Mouse (Mus musculus) right cerebral cortex, postnatal 14 days (tissue): ENCODE results near the gene Tmem120b.

ENCODE experiments used
- DNase-seq: peaks from one replicate; pipeline ENCODE4 v3.0.0; 2022

Gene Tmem120b

GRCm38 (mm10) chr5:123093077-123093633 lies 24.9 kb downstream of the Tmem120b start:
- DNase-seq, result no peak

- DNase-seq, result no peak
These were observed 26.2 kb downstream of the Tmem120b start for GRCm38 (mm10) chr5:123094238-123094991.

- no peak for DNase-seq
These were observed 28.1 kb downstream of the Tmem120b start for GRCm38 (mm10) chr5:123096299-123096698.

GRCm38 (mm10) chr5:123098487-123098886 lies 30.3 kb downstream of the Tmem120b start:
- DNase-seq, result no peak

- DNase-seq, result no peak
These were observed 34.2 kb downstream of the Tmem120b start for GRCm38 (mm10) chr5:123102376-123102775.

- DNase-seq, result no peak
These were observed 35.3 kb downstream of the Tmem120b start for GRCm38 (mm10) chr5:123103556-123103955.

GRCm38 (mm10) chr5:123104769-123105168 lies 36.6 kb downstream of the Tmem120b start:
- no peak for DNase-seq

- DNase-seq, result no peak
These were observed 41.4 kb downstream of the Tmem120b start for GRCm38 (mm10) chr5:123109452-123110203.

GRCm38 (mm10) chr5:123110296-123110721 lies 42.1 kb downstream of the Tmem120b start:
- no peak for DNase-seq

- no peak for DNase-seq
These were observed 45.9 kb downstream of the Tmem120b start for GRCm38 (mm10) chr5:123114109-123114508.

- peak; percentile 59 for DNase-seq
These were observed 46.7 kb downstream of the Tmem120b start for GRCm38 (mm10) chr5:123114924-123115323.

- no peak for DNase-seq
These were observed 47.9 kb downstream of the Tmem120b start for GRCm38 (mm10) chr5:123116080-123116479.

GRCm38 (mm10) chr5:123117257-123117656 lies 49.0 kb downstream of the Tmem120b start:
- DNase-seq, result peak; percentile 79

GRCm38 (mm10) chr5:123117773-123118172 lies 49.6 kb downstream of the Tmem120b start:
- DNase-seq, result no peak

- DNase-seq, result no peak
These were observed 50.6 kb downstream of the Tmem120b start for GRCm38 (mm10) chr5:123118826-123119225.

- DNase-seq, result no peak
These were observed 52.5 kb downstream of the Tmem120b start for GRCm38 (mm10) chr5:123120624-123121215.

- DNase-seq, result no peak
These were observed 54.0 kb downstream of the Tmem120b start for GRCm38 (mm10) chr5:123122181-123122580.

- no peak for DNase-seq
These were observed 56.9 kb downstream of the Tmem120b start for GRCm38 (mm10) chr5:123125105-123125504.

- no peak for DNase-seq
These were observed 57.6 kb downstream of the Tmem120b start for GRCm38 (mm10) chr5:123125638-123126406.

- no peak for DNase-seq
These were observed 58.8 kb downstream of the Tmem120b start for GRCm38 (mm10) chr5:123127031-123127430.

- DNase-seq, result no peak
These were observed 60.4 kb downstream of the Tmem120b start for GRCm38 (mm10) chr5:123128426-123129169.
